Mouse (Mus musculus) lung, adult 18-20 months (tissue): ENCODE measurements at regions not wholly inside any gene's neighbourhood (a gene's known extent, or its start where the extent isn't known, plus 50 kb on each side); places are given as distances from the start of the nearest gene placed in this dataset.

Source experiments
- DNase-seq, 2 experiments: peaks; one replicate each; pipeline ENCODE4 v3.0.0; 2022; ENCODE audit warnings: mixed read lengths in 2 of 2

- DNase-seq, result no peak
These were observed 73.4 kb upstream of the Ppara start for GRCm38 (mm10) chr15:85661393-85661690.

GRCm38 (mm10) chr15:85661771-85662170, 73.0 kb upstream of the Ppara start:
- no peak for DNase-seq

GRCm38 (mm10) chr15:85662271-85662670, 72.5 kb upstream of the Ppara start:
- no peak for DNase-seq

GRCm38 (mm10) chr15:85662673-85663072, 72.1 kb upstream of the Ppara start:
- DNase-seq, result no peak

GRCm38 (mm10) chr15:85663757-85664431, 70.9 kb upstream of the Ppara start:
- DNase-seq, result no peak

GRCm38 (mm10) chr15:85664432-85664828, 70.4 kb upstream of the Ppara start:
- no peak for DNase-seq

- DNase-seq, result no peak
These were observed 69.5 kb upstream of the Ppara start for GRCm38 (mm10) chr15:85665181-85665821.

GRCm38 (mm10) chr15:85666496-85666895, 68.3 kb upstream of the Ppara start:
- DNase-seq, result no peak

GRCm38 (mm10) chr15:85667381-85667791, 67.4 kb upstream of the Ppara start:
- DNase-seq, result peak in 1 of 2 experiments; percentile 55

GRCm38 (mm10) chr15:85667906-85668590, 66.7 kb upstream of the Ppara start:
- DNase-seq, result no peak

GRCm38 (mm10) chr15:85668871-85669651, 65.7 kb upstream of the Ppara start:
- DNase-seq, result no peak

GRCm38 (mm10) chr15:85669652-85670175, 65.1 kb upstream of the Ppara start:
- peak; percentile 79 to 87 for DNase-seq

GRCm38 (mm10) chr15:85670176-85670788, 64.5 kb upstream of the Ppara start:
- peak; percentile 67 to 70 for DNase-seq

- peak; percentile 90 to 93 for DNase-seq
These were observed 63.7 kb upstream of the Ppara start for GRCm38 (mm10) chr15:85670789-85671700.

- DNase-seq, result peak in 1 of 2 experiments; percentile 43
These were observed 63.0 kb upstream of the Ppara start for GRCm38 (mm10) chr15:85671701-85672191.

- no peak for DNase-seq
These were observed 62.4 kb upstream of the Ppara start for GRCm38 (mm10) chr15:85672376-85672775.

GRCm38 (mm10) chr15:85672931-85673330, 61.9 kb upstream of the Ppara start:
- DNase-seq, result no peak

- no peak for DNase-seq
These were observed 61.3 kb upstream of the Ppara start for GRCm38 (mm10) chr15:85673506-85673905.

- DNase-seq, result peak in 1 of 2 experiments; percentile 54
These were observed 60.4 kb upstream of the Ppara start for GRCm38 (mm10) chr15:85674191-85674984.

GRCm38 (mm10) chr15:85675126-85675525, 59.7 kb upstream of the Ppara start:
- no peak for DNase-seq
